In the genomic region with DNA sequence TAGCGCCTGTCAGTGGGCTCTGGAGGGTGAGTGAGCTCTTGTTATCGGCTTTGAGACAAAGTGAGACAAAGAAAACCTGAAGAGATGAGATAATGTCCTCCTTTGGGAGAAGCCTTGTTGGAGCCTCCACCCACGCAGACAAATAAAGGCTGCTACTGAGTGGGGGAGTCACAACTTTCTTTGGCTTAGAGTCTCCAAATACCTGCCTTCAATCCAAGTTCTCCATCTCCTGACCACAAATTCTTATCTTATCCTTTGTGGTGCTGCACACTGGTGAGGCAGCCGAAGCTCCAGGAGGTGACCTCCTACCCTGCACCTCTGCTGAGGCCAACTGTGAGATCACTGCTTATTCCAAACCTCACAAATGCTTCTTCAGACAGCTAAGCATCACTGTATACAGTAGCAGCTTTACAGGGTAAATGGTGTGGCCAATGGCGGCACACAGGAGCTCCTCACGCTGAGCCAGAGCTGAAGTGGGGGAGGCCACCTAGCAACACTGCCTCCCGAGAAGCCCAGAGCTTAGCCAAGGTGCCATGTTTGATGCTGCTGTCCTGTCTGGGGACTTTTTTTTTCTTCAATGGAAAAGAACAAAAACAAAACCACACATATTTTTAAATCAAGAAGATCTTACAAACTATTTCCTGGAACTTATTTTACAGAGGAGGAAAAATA, we compare ENCODE assay signal across 15 mouse cellular contexts.
A peak's percentile ranks its signal among the peaks of the same experiment; 100 is the strongest.
DNase-seq lines count a peak whose midpoint lies in the region; ATAC-seq and TF ChIP-seq lines count a peak whose summit lies in the region.
"Had no signal": no experiment of that assay in that cellular context is flagged by ENCODE, and none has a peak within 500 bp of the region (broad histone marks: within the 10 kb centered on the region; RNA-seq: fewer than 3 reads in every experiment).

No protein-coding gene starts in this region.

- TF ChIP-seq CTCF in heart, adult 2 months (IDR thresholded peaks at IDR 0.05), result no peak
- no peak for TF ChIP-seq CTCF in testis, adult 2 months (IDR thresholded peaks at IDR 0.05; ENCODE audit: control insufficient read depth, insufficient read depth, insufficient replicate concordance, low read depth, low read length)
- TF ChIP-seq CTCF in gastrocnemius, adult 2 months (IDR thresholded peaks at IDR 0.05), result no peak

- intact Hi-C loops in heart, adult 2 months (cut with DNase I), result no loop called here
- intact Hi-C loops in gastrocnemius, adult 2 months (cut with DNase I), result no loop called here

- peak; percentile 20; the same call in 1 of the 2 replicates for ATAC-seq in monocyte, adult 5-6 weeks (replicated peaks; ENCODE audit: insufficient number of reproducible peaks, low FRiP score, low TSS enrichment, poor library complexity, severe bottlenecking)
- ATAC-seq: hindbrain, postnatal 0 days had no signal

- no peak overlapping the region for H3K9ac ChIP-seq in heart, adult 2 months (ENCODE audit: low read depth, low read length)
- H3K9ac ChIP-seq: midbrain, embryonic 12.5 days; neural tube, embryonic 12.5 days had no signal

- DNase-seq in heart, adult 11 months, result peak; percentile 44
- DNase-seq in heart, adult 2 months, result no peak
- DNase-seq in testis, postnatal 10 days (ENCODE audit: low spot score), result no peak
- DNase-seq in liver, result peak; percentile 39
- no peak for DNase-seq in gastrocnemius, adult 2 months
- no peak for DNase-seq in adrenal gland, adult 18-20 months (ENCODE audit: low spot score in 2 of 2)
- DNase-seq: cerebellum, adult 18-20 months; embryo, embryonic 11 days; spleen, adult 18-20 months had no signal

- TF ChIP-seq POLR2A in heart, adult 2 months (IDR thresholded peaks at IDR 0.05; ENCODE audit: insufficient read depth, low read depth, low read length), result no peak
- no peak; the same call in 1 of the 2 replicates for TF ChIP-seq POLR2A in testis, adult 2 months (IDR thresholded peaks at IDR 0.05; ENCODE audit: control insufficient read depth, low read depth, low read length)

- H3K27me3 ChIP-seq in heart, adult 2 months (ENCODE audit: control insufficient read depth, insufficient read depth, low read length), result no peaks in the 10 kb centered on the region
- H3K27me3 ChIP-seq in testis, adult 2 months (ENCODE audit: control insufficient read depth, insufficient read depth, low read length), result no peaks in the 10 kb centered on the region
- H3K27me3 ChIP-seq: midbrain, embryonic 12.5 days; neural tube, embryonic 12.5 days had no signal

- no peaks in the 10 kb centered on the region for H3K36me3 ChIP-seq in heart, adult 2 months (ENCODE audit: control insufficient read depth, insufficient read depth, low read length)
- no peaks in the 10 kb centered on the region for H3K36me3 ChIP-seq in testis, adult 2 months (ENCODE audit: control insufficient read depth, insufficient read depth, low read length)
- H3K36me3 ChIP-seq: G1E; midbrain, embryonic 12.5 days; neural tube, embryonic 12.5 days had no signal

- no peaks in the 10 kb centered on the region for H3K79me2 ChIP-seq in heart, adult 2 months (replicated peaks; ENCODE audit: control insufficient read depth, insufficient read depth, low read length)

- no peaks in the 10 kb centered on the region for H3K4me1 ChIP-seq in heart, adult 2 months (ENCODE audit: control insufficient read depth, insufficient read depth, low read length)
- H3K4me1 ChIP-seq in testis, adult 2 months (ENCODE audit: control insufficient read depth, insufficient read depth, low read length), result no peaks in the 10 kb centered on the region
- H3K4me1 ChIP-seq: neural tube, embryonic 12.5 days had no signal

- no peak overlapping the region for H3K27ac ChIP-seq in heart, adult 2 months
- no peak overlapping the region for H3K27ac ChIP-seq in testis, adult 2 months (ENCODE audit: control insufficient read depth, insufficient read depth, low read depth, low read length)
- no peak overlapping the region for H3K27ac ChIP-seq in gastrocnemius, adult 2 months
- H3K27ac ChIP-seq: hindbrain, postnatal 0 days; midbrain, embryonic 12.5 days; neural tube, embryonic 12.5 days had no signal

- H3K4me3 ChIP-seq in heart, adult 2 months, result no peak overlapping the region
- peak overlapping the region; percentile 11 for H3K4me3 ChIP-seq in testis, adult 2 months (ENCODE audit: control insufficient read depth, low read depth, low read length)
- no peak overlapping the region for H3K4me3 ChIP-seq in gastrocnemius, adult 2 months
- H3K4me3 ChIP-seq: midbrain, embryonic 12.5 days; neural tube, embryonic 12.5 days had no signal

- 60% methylated on average over 7 of the region's 7 CpGs for WGBS in heart, adult 2 months

- no peak for TF ChIP-seq EP300 in heart, adult 2 months (IDR thresholded peaks at IDR 0.05; ENCODE audit: insufficient read depth, low read depth, low read length)

Comparison
In these comparisons a context has a peak if more than half of its experiments do, and no peak if none do; other contexts are left out.
1. DNase-seq: peak in heart, adult 11 months (single experiment) and liver (single experiment); none in heart, adult 2 months (0 of 2), testis, postnatal 10 days (single experiment), gastrocnemius, adult 2 months (single experiment) and adrenal gland, adult 18-20 months (0 of 2).